Mouse (Mus musculus) lung, adult 2 months (tissue): Measurements from ENCODE around the gene Tet3.

Experiments
- CTCF ChIP-seq: fragments of 200-500 bp; IDR thresholded peaks from 2 replicates; pipeline ENCODE4 v1.5.1; 2011; ENCODE audit warnings: mild to moderate bottlenecking, low read length, control low read depth; ENCODE audit not compliant: insufficient read depth
- POLR2A ChIP-seq: fragments of 200-500 bp; IDR thresholded peaks from 2 replicates; pipeline ENCODE4 v1.6.1; 2011; ENCODE audit warnings: low read depth, mild to moderate bottlenecking, control low read depth, low read length, borderline replicate concordance; ENCODE audit errors: extremely low read depth

GRCm38 (mm10) chr6:83410046-83410706 is 48.7 kb downstream of the Tet3 start:
- TF ChIP-seq POLR2A (no peak), CTCF (no peak)
